Mouse (Mus musculus) T-helper 2 cell (primary cell): ENCODE data around the gene Magea4.

Experiments used
- in situ Hi-C: fragments of 300-600 bp; cut with MboI, MseI; formaldehyde crosslinking; loops from one replicate; pipeline ENCODE4 v1.15.1; 2025; ENCODE audit warnings: high pct_unique_total_duplicates

Magea4 gene

DNA sequence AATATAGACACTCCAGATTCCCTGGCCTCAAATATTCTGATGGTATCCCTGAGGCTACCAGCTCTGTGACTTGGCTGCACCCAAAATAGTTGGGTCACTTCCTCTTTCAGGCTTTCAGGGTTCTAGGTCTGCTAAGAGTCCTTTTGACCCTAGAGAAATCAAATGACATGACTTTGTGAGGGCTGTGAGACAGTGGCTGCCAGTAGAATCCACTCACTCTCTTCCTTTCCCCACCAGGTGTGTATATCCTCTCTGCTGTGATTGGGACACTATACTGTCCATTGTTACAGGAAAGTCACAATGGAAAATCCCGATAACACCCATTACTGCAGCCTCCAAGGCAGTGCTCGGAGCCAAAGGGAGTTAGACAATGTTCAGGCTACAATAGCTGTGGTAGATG, at the start of gene Magea4:
Gene Magea4 (plus strand): TSS at position 301 of the 400 bp plus-strand sequence.
- in situ Hi-C loops: no loop called here

DNA sequence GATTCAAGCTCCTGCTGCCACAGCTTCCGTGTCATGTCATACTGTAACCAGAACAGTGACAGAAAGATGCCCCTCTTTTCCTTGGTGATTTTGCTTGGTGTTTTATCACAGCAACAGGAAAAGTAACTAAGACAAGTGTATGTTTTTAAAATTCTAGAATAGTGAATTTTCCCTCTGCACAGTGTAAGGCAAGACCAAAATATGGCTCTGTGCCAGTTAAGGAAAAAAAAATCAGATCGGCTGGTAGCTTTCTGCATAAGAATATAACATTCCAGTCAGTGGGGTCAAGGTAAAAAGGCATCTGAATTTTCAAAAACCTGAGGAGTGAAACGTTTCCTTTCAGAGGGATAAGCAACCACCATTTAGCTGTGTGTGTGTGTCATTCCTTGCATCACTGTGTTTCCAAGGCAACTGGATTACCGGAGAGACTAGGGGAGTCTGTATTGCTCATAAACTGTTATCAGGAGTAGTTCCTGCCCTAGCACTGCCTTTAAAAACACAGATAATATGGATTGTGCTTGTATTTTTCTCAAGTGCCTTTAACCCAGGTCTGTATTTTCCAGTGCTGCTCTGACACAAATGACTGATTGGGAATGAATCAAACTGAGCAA, 18.8 kb upstream of the Magea4 start:
- in situ Hi-C loops: no loop called here

DNA sequence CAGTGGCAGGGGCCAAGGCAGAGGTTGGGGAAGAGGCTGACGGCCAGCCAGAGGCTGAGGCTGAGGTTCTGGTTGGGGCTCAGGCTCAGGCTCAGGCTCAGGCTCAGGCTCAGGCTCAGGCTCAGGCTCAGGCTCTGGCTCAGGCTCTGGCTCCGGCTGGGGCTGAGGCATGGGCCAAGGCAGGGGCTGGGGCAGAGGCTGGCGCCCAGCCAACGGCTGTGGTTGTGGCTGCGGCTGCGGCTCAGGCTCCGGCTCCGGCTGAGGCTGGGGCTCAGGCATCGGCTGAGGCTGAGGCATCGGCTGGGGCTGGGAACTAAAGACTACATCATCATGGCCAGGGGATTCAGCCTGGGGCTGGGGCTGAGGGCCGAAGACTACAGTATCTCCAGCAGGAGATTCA, 48.8 kb downstream of the Magea4 start:
- in situ Hi-C loops: no loop called here
